Mouse (Mus musculus) lung, adult 2 months (tissue): ENCODE data around the gene Plekhg6.

Experiments
- CTCF ChIP-seq: fragments of 200-500 bp; IDR thresholded peaks from 2 replicates; pipeline ENCODE4 v1.5.1; 2011; ENCODE audit warnings: mild to moderate bottlenecking, low read length, control low read depth; ENCODE audit not compliant: insufficient read depth
- POLR2A ChIP-seq: fragments of 200-500 bp; IDR thresholded peaks from 2 replicates; pipeline ENCODE4 v1.6.1; 2011; ENCODE audit warnings: low read depth, mild to moderate bottlenecking, control low read depth, low read length, borderline replicate concordance; ENCODE audit errors: extremely low read depth

DNA sequence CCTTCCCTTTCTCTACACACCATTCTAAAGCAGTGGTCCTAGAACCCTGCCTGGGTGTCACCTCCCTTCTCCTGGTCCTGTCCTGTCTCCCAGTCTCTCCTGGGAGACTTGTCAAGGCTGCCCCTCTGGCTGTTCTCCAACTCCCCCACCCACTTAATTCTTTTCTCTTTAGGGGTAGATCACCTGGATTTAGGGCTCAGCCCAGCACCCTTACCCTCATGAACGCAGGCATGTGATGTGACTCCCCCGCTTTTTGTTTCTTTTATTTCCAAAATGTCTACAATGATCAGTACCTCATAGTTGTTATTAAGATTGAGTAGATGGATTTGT is 29.6 kb downstream of the Plekhg6 start:
- TF ChIP-seq CTCF (no peak), POLR2A (no peak)
